Mouse (Mus musculus): ENCODE measurements at regions not wholly inside any gene's neighbourhood (a gene's known extent, or its start where the extent isn't known, plus 50 kb on each side); places are given as distances from the start of the nearest gene placed in this dataset.
"Not testable (repeated sequence)": the region's sequence is repeated elsewhere in the genome, so short reads cannot be mapped to it uniquely, and the experiment has no call there.

DNA sequence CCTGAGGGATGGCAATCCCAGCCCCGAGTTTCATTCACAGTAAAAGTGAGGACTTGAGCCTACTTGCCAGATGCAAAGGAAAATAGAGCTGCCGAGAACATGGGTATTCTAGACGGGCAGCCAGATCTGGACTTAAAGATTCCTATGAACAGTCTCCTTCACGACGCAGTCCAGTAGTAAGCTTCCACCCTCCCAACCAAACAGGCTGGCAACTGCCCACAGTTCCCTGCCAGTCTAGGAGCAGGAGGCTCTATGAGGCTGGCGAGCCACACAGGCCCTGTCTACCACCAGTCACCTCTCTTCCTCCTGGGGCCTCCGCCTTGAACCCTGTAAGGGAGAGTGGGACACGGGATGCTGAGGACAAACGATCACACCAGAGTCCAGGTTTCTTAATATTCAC, 153.5 kb upstream of the Snrpn start:
- H3K27me3 ChIP-seq = no peaks in the 10 kb centered on the region
- no peak for ATAC-seq
- no peaks in the 10 kb centered on the region for H3K4me1 ChIP-seq
- no peak overlapping the region for H3K4me3 ChIP-seq
- no peak overlapping the region for H3K9ac ChIP-seq
- H3K36me3 ChIP-seq (ENCODE audit: poor library complexity, severe bottlenecking) = no peaks in the 10 kb centered on the region
- no peak overlapping the region for H3K27ac ChIP-seq
- H3K4me2 ChIP-seq = no peak overlapping the region
- H3K9me3 ChIP-seq (replicated peaks) = peaks cover 3% of the 10 kb centered on the region; the same call in 1 of the 2 replicates
- 87% methylated on average over 9 of the region's 9 CpGs for WGBS

DNA sequence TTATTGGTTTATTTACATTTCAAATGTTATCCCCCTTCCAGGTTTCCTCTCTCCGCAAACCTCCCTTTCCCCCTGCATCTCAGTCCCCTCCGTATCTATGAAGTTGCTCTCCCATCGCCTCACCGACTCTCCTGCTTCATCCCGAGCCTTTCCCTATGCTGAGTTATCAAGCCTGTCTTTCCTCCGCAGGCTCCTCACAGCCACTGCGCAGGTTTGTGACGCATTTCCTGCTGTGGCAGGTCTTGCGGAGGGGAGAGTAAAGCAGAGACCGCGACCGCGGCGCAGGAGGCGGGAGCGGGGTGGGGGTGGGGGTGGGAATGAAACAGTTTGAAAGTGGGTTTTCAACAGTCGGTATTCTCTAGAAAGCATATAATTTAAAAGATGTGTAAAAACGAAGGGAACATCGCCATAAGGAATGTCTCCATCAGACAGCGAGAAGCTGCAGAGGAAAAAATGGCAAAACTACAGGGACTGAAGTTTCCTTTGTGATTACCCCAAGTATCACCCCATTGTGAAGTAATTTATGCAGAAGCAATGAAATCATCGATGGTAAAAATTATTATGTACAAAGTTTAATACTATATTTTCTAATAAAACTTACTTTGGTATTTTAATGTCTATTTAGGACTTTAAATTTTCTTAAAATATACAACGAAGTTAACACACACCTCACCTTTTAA, 104.3 kb upstream of the Snrpn start:
- peak overlapping the region; percentile 37 for H3K4me2 ChIP-seq
- WGBS = 19% methylated on average over 22 of the region's 22 CpGs
- peak; percentile 99 for ATAC-seq
- not testable (repeated sequence) for H3K36me3 ChIP-seq (ENCODE audit: poor library complexity, severe bottlenecking); H3K27ac ChIP-seq; H3K27me3 ChIP-seq; H3K4me1 ChIP-seq; H3K9me3 ChIP-seq (replicated peaks)
- peak overlapping the region; percentile 45; the same call in 1 of the 2 replicates for H3K9ac ChIP-seq
- peak overlapping the region; percentile 38 for H3K4me3 ChIP-seq

DNA sequence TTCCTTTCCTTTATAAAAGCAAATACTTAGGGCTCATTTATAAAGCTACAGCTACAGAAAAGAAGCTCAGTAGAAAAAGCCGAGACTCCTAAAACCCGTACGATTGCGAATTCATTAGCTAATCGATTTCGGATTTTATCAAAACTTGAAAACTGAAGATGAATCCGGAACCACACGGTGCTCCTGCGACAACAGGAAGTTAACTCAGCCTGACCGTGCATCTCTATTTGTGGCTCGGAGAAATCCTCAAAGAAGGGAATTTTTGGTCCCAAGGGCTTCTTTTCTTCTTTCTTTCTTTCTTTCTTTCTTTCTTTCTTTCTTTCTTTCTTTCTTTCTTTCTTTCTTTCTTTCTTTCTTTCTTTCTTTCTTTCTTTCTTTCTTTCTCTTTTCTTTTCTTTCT, 103.7 kb upstream of the Snrpn start:
- not testable (repeated sequence) for H3K36me3 ChIP-seq (ENCODE audit: poor library complexity, severe bottlenecking); H3K27ac ChIP-seq; H3K27me3 ChIP-seq; H3K4me1 ChIP-seq; H3K9me3 ChIP-seq (replicated peaks)
- H3K9ac ChIP-seq = peak overlapping the region; percentile 52
- H3K4me3 ChIP-seq = peak overlapping the region; percentile 43
- H3K4me2 ChIP-seq = peak overlapping the region; percentile 45
- WGBS = 33% methylated on average over 11 of the region's 11 CpGs
- ATAC-seq = peak; percentile 88

- not testable (repeated sequence) for H3K27me3 ChIP-seq
These were observed 98.7 kb upstream of the Snrpn start for GRCm38 (mm10) chr7:60238595-60239195.

DNA sequence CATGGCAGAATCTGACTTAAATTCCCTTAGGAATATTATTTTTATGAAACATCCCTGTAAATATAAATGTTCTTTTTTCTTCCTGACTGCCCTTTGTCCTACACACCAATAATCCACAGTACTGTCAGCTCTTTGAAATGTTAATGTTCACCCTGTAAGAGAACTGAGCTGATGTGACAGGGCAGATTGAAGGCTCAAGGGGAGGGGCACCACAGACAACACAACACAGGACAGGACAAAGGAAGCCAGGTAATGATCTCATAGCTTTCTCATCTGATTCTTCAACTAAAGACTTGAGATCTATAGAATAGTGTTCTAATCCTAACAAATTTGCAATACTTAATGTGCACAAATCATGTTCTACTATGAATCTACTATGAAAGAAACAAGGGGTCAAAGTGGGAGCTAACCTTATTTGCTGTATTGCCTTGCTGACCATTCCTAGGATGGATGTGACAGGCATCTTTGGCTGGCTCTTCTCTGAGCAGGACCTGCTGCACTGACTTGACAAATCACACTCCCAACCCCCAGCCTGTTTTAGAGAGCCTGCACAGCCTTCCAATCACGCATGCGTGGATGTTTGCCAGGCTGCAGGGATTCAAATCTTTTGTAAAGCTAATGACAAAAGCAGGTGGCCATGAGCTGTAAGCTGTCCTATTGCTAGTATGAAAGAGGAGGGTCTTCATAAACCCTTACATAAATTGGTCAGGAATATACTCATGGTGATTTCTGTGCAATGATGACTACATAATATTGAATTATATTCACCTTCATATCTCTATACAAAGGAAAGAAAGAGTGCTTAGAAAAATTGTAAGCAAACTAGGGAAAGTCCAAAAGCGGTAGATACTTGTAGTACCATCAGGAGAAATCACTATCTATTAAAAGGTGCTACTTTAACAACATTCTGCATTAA, 76.6 kb upstream of the Snrpn start:
- not testable (repeated sequence) for H3K27me3 ChIP-seq; H3K9me3 ChIP-seq (replicated peaks); H3K4me3 ChIP-seq; H3K9ac ChIP-seq; H3K4me1 ChIP-seq; H3K36me3 ChIP-seq (ENCODE audit: poor library complexity, severe bottlenecking)
- WGBS = 47% methylated on average over 3 of the region's 3 CpGs
- peak; percentile 70 for ATAC-seq
- Histone ChIP-seq H3K27ac (peak overlapping the region; percentile 61), H3K4me2 (peak overlapping the region; percentile 20; the same call in 1 of the 2 replicates)

More at GRCm38 (mm10) chr7:60238595-60239195, 98.7 kb upstream of the Snrpn start:
- H3K9me3 ChIP-seq (replicated peaks); H3K27ac ChIP-seq; H3K9ac ChIP-seq; H3K36me3 ChIP-seq (ENCODE audit: poor library complexity, severe bottlenecking); H3K4me1 ChIP-seq; H3K4me2 ChIP-seq; H3K4me3 ChIP-seq: not testable (repeated sequence)
- peak; percentile 27; the same call in 1 of the 2 replicates for ATAC-seq
- 10% methylated on average over 4 of the region's 4 CpGs for WGBS
